Mouse (Mus musculus) retina, postnatal 7 days (tissue): ENCODE measurements around the gene Zc3h13.

Source experiments
- DNase-seq: peaks from one replicate; pipeline ENCODE4 v3.0.0-alpha.2; 2012; ENCODE audit warnings: low read depth, low spot score

The Zc3h13 gene

DNA sequence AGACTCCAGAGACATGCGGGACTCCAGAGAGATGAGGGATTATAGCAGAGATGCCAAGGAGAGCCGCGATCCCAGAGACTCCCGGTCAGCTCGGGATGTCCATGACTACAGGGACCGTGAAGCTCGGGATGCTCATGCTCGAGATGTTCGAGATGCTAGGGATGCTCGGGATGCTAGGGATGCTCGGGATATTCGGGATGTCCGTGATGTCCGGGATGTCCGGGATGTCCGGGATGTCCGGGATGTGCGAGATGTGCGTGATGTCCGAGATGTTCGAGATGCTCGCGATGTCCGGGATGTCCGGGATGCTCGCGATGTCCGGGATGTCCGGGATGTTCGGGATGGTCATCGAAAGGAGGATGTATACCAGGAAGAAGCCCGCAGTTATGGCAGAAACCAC lies 39.2 kb downstream of the Zc3h13 start:
- DNase-seq, result no peak

DNA sequence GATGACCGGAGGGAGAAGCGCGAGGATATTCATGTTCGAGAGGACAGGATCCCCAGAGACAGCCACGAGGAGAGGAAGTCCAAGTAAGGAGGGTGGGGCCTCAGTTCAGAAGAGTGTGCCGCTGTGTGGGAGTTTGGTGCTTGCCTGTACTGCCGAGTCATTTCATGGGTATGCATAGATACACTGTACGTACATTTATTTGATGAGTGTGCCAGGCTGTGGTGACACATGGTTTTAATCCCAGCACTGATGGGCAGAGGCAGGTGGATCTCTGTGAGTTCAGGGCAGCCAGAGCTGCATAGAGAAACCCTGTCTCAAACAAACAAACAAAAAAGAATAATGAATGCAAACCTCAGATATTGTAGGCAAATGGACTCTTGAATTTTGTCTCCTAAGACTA lies 43.9 kb downstream of the Zc3h13 start:
- DNase-seq, result no peak

DNA sequence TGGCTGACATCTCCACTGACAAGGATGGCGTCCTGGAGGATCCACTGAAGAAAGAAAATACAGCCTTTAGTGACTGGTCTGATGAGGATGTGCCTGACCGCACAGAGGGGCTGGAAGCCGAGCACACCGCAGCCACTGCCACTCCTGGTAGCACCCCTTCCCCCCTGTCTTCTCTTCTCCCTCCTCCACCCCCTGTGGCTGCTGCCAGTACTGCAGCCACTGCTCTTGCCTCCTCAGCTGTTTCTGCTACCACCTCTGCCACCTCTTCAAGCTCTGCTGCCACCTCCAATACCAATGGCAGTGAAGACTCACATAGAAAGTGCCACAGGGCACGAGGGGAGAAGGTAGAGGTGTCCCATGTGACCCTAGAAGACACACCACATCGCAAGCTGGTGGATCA lies 46.4 kb downstream of the Zc3h13 start:
- peak; percentile 23 for DNase-seq

DNA sequence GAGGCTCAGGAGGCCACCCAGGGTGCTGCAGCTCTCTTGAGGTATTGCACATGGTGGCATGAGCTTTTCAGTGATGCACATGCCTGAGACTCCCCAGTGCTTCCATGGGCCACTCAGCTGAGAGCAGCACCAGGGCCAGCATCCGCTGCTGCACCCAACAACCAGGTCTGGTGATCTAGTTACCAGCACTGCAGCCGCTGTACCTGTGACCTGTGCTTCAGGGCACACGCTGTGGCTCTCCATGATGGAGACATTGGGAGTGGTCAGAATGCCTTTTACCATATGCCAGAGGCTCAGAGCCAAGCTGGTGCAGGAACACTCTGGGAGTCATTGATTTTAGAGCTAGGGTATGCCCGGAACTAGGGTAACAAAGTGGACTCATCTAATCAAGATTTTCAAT lies 50.1 kb downstream of the Zc3h13 start:
- DNase-seq, result no peak

DNA sequence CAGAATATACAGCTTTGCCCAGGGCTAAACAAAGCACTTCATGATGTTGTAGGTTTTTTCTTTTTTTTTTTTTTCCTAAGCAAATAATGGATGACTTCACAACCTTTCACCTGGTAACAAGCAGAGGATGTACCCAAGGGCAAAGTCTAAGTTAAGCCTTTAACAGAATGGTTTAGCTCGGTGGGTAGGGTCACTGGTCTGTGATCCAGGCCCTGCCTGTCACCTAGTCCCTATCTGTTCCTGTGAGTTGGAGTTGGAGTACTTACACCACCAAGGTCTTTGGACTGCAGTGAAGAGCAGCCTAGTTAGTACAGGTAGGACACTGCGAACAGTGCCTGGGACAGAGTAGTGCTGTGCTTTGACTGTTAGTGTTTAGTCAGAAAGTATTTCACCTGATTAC lies 53.7 kb downstream of the Zc3h13 start:
- DNase-seq, result no peak

DNA sequence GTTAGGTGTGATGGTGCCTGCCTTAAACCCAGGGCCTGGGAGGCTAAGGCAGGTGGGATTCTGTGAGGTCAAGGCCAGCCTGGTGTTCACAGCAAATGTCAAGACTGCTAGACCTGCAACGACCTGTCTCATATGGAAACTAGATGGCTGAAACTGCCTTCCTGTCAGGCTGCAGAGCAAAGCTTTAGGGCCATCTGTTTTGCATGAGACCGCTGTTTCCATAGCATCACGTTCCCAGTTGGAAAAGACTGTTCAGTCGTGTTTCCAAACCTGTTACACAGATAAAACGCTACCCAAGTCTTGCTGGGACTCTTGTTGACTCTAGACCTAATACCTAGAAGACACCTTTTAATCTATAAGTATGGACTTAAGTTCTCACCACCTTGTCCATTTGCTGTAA lies 61.9 kb downstream of the Zc3h13 start:
- DNase-seq, result no peak

- no peak for DNase-seq
Measured at GRCm38 (mm10) chr14:75351626-75352025, 67.5 kb downstream of the Zc3h13 start.

DNA sequence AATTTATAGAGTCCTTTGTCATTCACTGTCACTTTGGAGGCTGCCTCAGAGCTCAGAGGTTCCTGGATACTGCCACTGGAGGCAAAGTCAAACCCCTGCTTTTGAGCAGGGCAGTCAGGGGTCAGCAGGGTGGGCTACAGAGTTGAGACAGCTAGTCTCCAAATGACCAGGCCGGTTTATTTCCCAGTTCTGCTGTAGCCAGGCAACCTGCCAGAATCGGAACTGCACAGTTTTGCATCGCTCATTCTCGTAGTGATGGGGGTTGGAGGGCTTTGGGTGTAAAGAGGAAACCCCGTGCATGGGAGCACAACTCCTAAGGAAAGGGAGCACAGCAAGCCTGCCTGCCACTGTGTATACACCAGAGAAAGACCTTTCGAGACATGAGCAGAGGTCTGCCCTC lies 79.1 kb downstream of the Zc3h13 start:
- no peak for DNase-seq

DNA sequence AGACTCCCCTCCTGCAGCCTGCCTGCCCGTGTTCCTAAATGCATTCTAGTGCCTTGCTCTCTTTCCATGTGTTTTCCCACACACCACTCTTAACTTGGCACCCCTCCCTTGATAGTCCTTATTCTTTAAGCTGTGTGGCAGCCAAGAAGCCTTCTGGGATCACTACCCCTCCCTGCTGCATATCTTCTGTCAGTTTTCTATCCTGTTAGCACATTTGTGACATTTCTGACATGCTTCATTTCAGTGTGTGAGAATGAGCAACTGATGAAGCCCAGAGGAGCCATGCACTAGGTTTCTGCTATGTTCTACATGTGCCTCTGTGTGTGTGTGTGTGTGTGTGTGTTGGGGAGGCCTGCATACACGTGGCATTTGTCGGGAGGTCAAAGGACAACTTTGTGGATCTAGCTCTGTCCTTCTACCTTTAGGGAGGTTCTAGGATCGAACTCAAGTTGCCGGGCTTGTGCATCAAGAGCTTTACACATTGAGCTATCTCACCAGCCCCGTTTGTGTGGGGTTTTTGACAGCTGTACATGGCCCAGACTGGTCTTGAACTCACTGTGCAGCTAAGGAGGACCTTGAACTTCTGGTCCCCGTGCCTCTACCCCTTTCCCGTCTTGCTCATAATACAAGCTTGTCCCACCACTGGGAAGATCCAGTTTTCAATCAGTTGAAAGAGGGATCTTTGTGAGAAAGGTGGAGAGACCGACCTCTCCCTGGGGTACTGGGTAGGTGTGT lies 81.3 kb downstream of the Zc3h13 start:
- no peak for DNase-seq

GRCm38 (mm10) chr14:75366741-75367140 lies 82.6 kb downstream of the Zc3h13 start:
- no peak for DNase-seq

GRCm38 (mm10) chr14:75367503-75367902 lies 83.3 kb downstream of the Zc3h13 start:
- no peak for DNase-seq

- no peak for DNase-seq
Measured at GRCm38 (mm10) chr14:75369880-75370279, 85.7 kb downstream of the Zc3h13 start.

GRCm38 (mm10) chr14:75375006-75375598 lies 90.9 kb downstream of the Zc3h13 start:
- no peak for DNase-seq

DNA sequence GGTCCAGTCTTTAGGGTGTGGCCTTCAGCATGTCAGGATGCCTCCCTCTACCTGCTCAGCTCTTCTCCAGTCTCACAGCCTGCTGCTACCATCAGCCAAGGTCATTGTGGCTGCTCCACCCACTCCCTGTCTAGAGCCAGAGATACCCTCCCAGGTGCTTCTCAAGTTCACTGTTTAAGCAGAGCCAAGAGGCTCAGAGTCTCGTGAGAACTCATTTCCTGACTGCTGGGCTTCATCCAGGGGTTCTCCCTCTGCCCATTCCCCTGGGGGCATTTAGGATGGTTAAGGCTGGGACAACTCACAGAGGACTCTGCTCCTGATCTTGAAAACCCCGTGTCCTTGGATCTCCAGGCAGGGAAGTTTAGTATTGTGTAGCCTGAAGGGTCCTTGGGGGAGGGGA lies 92.1 kb downstream of the Zc3h13 start:
- no peak for DNase-seq

- no peak for DNase-seq
Measured at GRCm38 (mm10) chr14:75377612-75378011, 93.4 kb downstream of the Zc3h13 start.
